Comparison of ENCODE assay signal across 34 mouse cellular contexts in the genomic region with DNA sequence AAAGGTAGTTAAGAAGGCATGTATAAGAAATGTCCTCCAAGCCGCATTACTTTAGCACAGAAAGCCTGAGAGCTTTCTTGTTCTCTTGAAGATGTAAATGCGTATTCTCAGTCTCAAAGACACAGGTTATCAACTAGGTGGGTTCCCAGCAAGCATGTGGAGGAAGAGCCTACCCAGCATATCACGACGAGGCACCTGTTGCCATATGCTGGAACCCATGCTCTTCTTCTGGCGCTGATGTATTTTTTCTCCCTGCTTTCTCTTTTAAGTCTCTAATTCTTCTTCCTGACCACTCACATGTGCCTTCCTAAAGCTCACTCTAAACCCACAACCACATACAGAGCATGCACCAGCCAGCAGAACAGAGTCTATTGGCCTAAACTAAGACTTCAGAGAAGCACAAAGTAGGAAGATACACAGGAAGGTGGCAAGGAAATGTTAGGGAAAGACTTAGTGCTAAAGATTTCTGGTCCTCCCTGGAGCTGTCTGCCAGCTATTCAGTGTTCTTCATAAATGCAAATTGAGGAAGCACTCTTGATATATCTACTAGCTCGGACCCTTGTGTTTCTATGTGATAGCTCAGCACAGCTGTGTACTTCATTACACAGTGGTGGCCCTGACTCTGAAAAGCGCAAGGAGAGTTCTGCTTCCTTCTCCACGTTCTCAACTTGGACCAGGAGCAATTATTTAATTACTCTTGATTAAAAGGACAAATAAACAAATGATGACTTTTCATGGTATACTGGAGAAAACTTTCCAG. TPM values are rescaled to one million over a fixed set of nuclear protein-coding genes. Genes with fewer than 3 reads are reported as not detected.
DNase-seq lines count a peak whose midpoint lies in the region; ATAC-seq and TF ChIP-seq lines count a peak whose summit lies in the region.
"Had no signal": no experiment of that assay in that cellular context is flagged by ENCODE, and none has a peak within 500 bp of the region (broad histone marks: within the 10 kb centered on the region; RNA-seq: fewer than 3 reads in every experiment).

No protein-coding gene starts in this region.

- no peak for TF ChIP-seq CTCF in MEL (IDR thresholded peaks at IDR 0.05 in 2 of 3, conservative IDR thresholded peaks at IDR 0.05 in 1 of 3; ENCODE audit: control insufficient read depth in 1 of 3, insufficient read depth in 1 of 3, low read depth in 2 of 3, low read length in 3 of 3, poor library complexity in 1 of 3, severe bottlenecking in 1 of 3)

- TF ChIP-seq EP300 in MEL (IDR thresholded peaks at IDR 0.05; ENCODE audit: low read depth in 1 of 2, low read length in 2 of 2): peak; percentile 87 to 95

- no peaks in the 10 kb centered on the region for H3K9me3 ChIP-seq in MEL (replicated peaks; ENCODE audit: insufficient read depth, low read length)
- H3K9me3 ChIP-seq: embryonic facial prominence, embryonic 12.5 days; forebrain, embryonic 12.5 days; heart, embryonic 10.5 days; heart, embryonic 15.5 days; hindbrain, embryonic 13.5 days; midbrain, embryonic 13.5 days; neural tube, embryonic 13.5 days had no signal

- 64% methylated on average over 8 of the region's 8 CpGs for WGBS in macrophage (ENCODE audit: missing documents)

- 0 out of 2 replicates have a peak, but pooled peaks have one; percentile 12 for ATAC-seq in granulocyte monocyte progenitor cell, adult 5-6 weeks (replicated peaks; ENCODE audit: poor library complexity, severe bottlenecking)
- ATAC-seq: forebrain, postnatal 0 days; intestine, embryonic 16.5 days; midbrain, embryonic 13.5 days; Patski had no signal

- no peaks in the 10 kb centered on the region for H3K27me3 ChIP-seq in MEL (ENCODE audit: control insufficient read depth in 1 of 2, insufficient read depth in 2 of 2, low read length in 2 of 2)
- H3K27me3 ChIP-seq: embryonic facial prominence, embryonic 12.5 days; forebrain, embryonic 12.5 days; heart, embryonic 15.5 days; hindbrain, embryonic 13.5 days; midbrain, embryonic 13.5 days; neural tube, embryonic 13.5 days; Patski had no signal

- H3K36me3 ChIP-seq in MEL (ENCODE audit: control insufficient read depth in 1 of 2, insufficient read depth in 2 of 2, low read length in 2 of 2): peaks cover 0 to 38% of the 10 kb centered on the region in 2 experiments; a peak in 2 of 4 replicates
- H3K36me3 ChIP-seq in macrophage (ENCODE audit: inconsistent target): no peaks in the 10 kb centered on the region
- H3K36me3 ChIP-seq: embryonic facial prominence, embryonic 12.5 days; forebrain, embryonic 12.5 days; heart, embryonic 10.5 days; heart, embryonic 15.5 days; hindbrain, embryonic 13.5 days; midbrain, embryonic 13.5 days; neural tube, embryonic 13.5 days had no signal

- TF ChIP-seq POLR2A in MEL (IDR thresholded peaks at IDR 0.05; ENCODE audit: control insufficient read depth in 1 of 2, insufficient read depth in 1 of 2, low read depth in 1 of 2, low read length in 2 of 2, poor library complexity in 1 of 2): no peak

- H3K9ac ChIP-seq in MEL (ENCODE audit: control insufficient read depth, low read depth, low read length, poor library complexity, severe bottlenecking): peak overlapping the region; percentile 37
- H3K9ac ChIP-seq: embryonic facial prominence, embryonic 12.5 days; forebrain, embryonic 12.5 days; forebrain, postnatal 0 days; heart, embryonic 15.5 days; hindbrain, embryonic 13.5 days; midbrain, embryonic 13.5 days; neural tube, embryonic 13.5 days had no signal

- no peak for TF ChIP-seq RAD21 in MEL (IDR thresholded peaks at IDR 0.05; ENCODE audit: low read depth, low read length)

- peak overlapping the region; percentile 93 for H3K27ac ChIP-seq in MEL (ENCODE audit: control insufficient read depth, low read depth, low read length)
- H3K27ac ChIP-seq in macrophage: peak overlapping the region; percentile 65
- H3K27ac ChIP-seq: embryonic facial prominence, embryonic 12.5 days; forebrain, embryonic 12.5 days; heart, embryonic 10.5 days; heart, embryonic 15.5 days; hindbrain, embryonic 13.5 days; kidney, postnatal 0 days; midbrain, embryonic 13.5 days; neural tube, embryonic 13.5 days had no signal

- no peaks in the 10 kb centered on the region; the same call in none of the 2 replicates for H3K79me2 ChIP-seq in MEL (ENCODE audit: control insufficient read depth, insufficient read depth, low read length, poor library complexity)
- peaks cover 88% of the 10 kb centered on the region for H3K79me2 ChIP-seq in macrophage (ENCODE audit: inconsistent target)

- peak; percentile 59 for DNase-seq in 416B (ENCODE audit: low read depth)
- peak; percentile 84 for DNase-seq in MEL (ENCODE audit: low read depth, low spot score)
- DNase-seq in lung, postnatal 4 days: no peak
- no peak for DNase-seq in spleen, postnatal 36 days (ENCODE audit: low spot score in 2 of 2)
- DNase-seq in yolk sac, embryonic 10.5 days (ENCODE audit: low spot score): no peak
- DNase-seq: adrenal gland, postnatal 10 days; B cell, adult 2 months; cerebellum, adult 11 months; cerebellum, adult 9-10 months; cerebellum, postnatal 36 days; embryo, embryonic 11 days; forebrain, postnatal 0 days; gastrocnemius, postnatal 10 days; heart, adult 11 months; heart, postnatal 36 days; kidney, adult 8-10 months; kidney, postnatal 4 days; lung, postnatal 36 days; right cerebral cortex, postnatal 4 days; thymus, adult 2 months; thymus, postnatal 36 days had no signal

- H3K4me3 ChIP-seq in MEL (ENCODE audit: control insufficient read depth in 1 of 2, insufficient read depth in 1 of 2, low read depth in 2 of 2, low read length in 2 of 2): peak overlapping the region in 1 of 2 experiments; percentile 0; a peak in 1 of 4 replicates
- H3K4me3 ChIP-seq in macrophage (ENCODE audit: inconsistent target): no peak overlapping the region
- H3K4me3 ChIP-seq: embryonic facial prominence, embryonic 12.5 days; erythroblast, embryonic 14.5 days; forebrain, embryonic 12.5 days; heart, embryonic 10.5 days; heart, embryonic 15.5 days; hindbrain, embryonic 13.5 days; midbrain, embryonic 13.5 days; neural tube, embryonic 13.5 days had no signal

- peaks cover 28 to 31% of the 10 kb centered on the region in 2 experiments for H3K4me1 ChIP-seq in MEL (ENCODE audit: control insufficient read depth in 1 of 2, insufficient read depth in 2 of 2, low read length in 2 of 2)
- H3K4me1 ChIP-seq: embryonic facial prominence, embryonic 12.5 days; forebrain, embryonic 12.5 days; heart, embryonic 10.5 days; heart, embryonic 15.5 days; hindbrain, embryonic 13.5 days; midbrain, embryonic 13.5 days; neural tube, embryonic 13.5 days had no signal

TF ChIP-seq in MEL, 35 proteins besides CTCF, POLR2A, EP300 and RAD21:
- TF ChIP-seq MYC (IDR thresholded peaks at IDR 0.05; ENCODE audit: low read depth, low read length): 0 out of 2 replicates have a peak, but pooled peaks have one; percentile 51
- peak; percentile 28; the same call in 1 of the 2 replicates for TF ChIP-seq SIN3A (IDR thresholded peaks at IDR 0.05; ENCODE audit: low read length)
- TF ChIP-seq RCOR1 (IDR thresholded peaks at IDR 0.05; ENCODE audit: low read depth, low read length): peak; percentile 68
- no peak for TF ChIP-seq BHLHE40 (IDR thresholded peaks at IDR 0.05; ENCODE audit: borderline replicate concordance, low read depth, low read length)
- peak; percentile 82 for TF ChIP-seq TAL1 (IDR thresholded peaks at IDR 0.05; ENCODE audit: low read length)
- TF ChIP-seq ZKSCAN1 (IDR thresholded peaks at IDR 0.05; ENCODE audit: low read depth, low read length): no peak
- no peak for TF ChIP-seq POLR2AphosphoS2 (IDR thresholded peaks at IDR 0.05; ENCODE audit: low read length)
- no peak for TF ChIP-seq CHD1 (IDR thresholded peaks at IDR 0.05; ENCODE audit: low read depth, low read length)
- peak; percentile 89 for TF ChIP-seq GATA1 (IDR thresholded peaks at IDR 0.05; ENCODE audit: low read depth, low read length)
- peak; percentile 83 for TF ChIP-seq ETS1 (IDR thresholded peaks at IDR 0.05; ENCODE audit: low read depth, low read length)
- TF ChIP-seq TCF12 (IDR thresholded peaks at IDR 0.05; ENCODE audit: low read depth, low read length): peak; percentile 90
- TF ChIP-seq ELF1 (IDR thresholded peaks at IDR 0.05; ENCODE audit: low read depth, low read length): 0 out of 2 replicates have a peak, but pooled peaks have one; percentile 39
- TF ChIP-seq USF2 (IDR thresholded peaks at IDR 0.05; ENCODE audit: borderline replicate concordance in 1 of 2, insufficient read depth in 1 of 2, low read depth in 1 of 2, low read length in 2 of 2): no peak

RNA-seq across cellular contexts. Expression of a gene that starts 12.8 kb away (rescaled TPM):
- total RNA-seq in MEL (2012; rRNA removed): 6.4 and 8.6 TPM in 2 replicates
- polyA plus RNA-seq in MEL (2012; ENCODE audit: insufficient read depth in 1 of 2, insufficient read length in 2 of 2, low read depth in 1 of 2, low replicate concordance in 2 of 2, missing spikeins in 1 of 2): 10 to 100 TPM in 1 of 2 experiments, not detected in 1; 14.4 TPM
- 30.3 and 75.2 TPM in 2 replicates for total RNA-seq in granulocyte monocyte progenitor cell, adult 5-6 weeks (2014; fragmentation: Nextera tagmentation)
- 53.3 and 59.7 TPM in 2 replicates for total RNA-seq in granulocyte monocyte progenitor cell, adult 5-6 weeks (2017)
- total RNA-seq in macrophage (2018; cell fraction: chromatin; rRNA removed): 100 to 1,000 TPM in 1 of 26 experiments, 10 to 100 TPM in 25; 14.3 to 102 (median 37.1) TPM
- 10 to 100 TPM in 13 of 26 experiments, 1 to 10 TPM in 13; 5.8 to 29.1 (median 13.8) TPM for total RNA-seq in macrophage (2018; cell fraction: cytosol; rRNA removed)
- 10 to 100 TPM in 24 of 26 experiments, 1 to 10 TPM in 2; 8.6 to 43.6 (median 27.8) TPM for total RNA-seq in macrophage (2018; cell fraction: nucleus; rRNA removed)
- polyA plus RNA-seq in macrophage (2018): 7.9 to 21.6 TPM (median 8.8 TPM) in 3 replicates
- polyA plus RNA-seq: erythroblast, embryonic 14.5 days had no signal

Comparison
In these comparisons a context has a peak if more than half of its experiments do, and no peak if none do; other contexts are left out.
1. DNase-seq: peak in 416B (single experiment) and MEL (single experiment); none in lung, postnatal 4 days (0 of 2), spleen, postnatal 36 days (0 of 2) and yolk sac, embryonic 10.5 days (single experiment).